Mouse (Mus musculus): ENCODE data around the gene Clasp2. TPM values are rescaled to one million over a fixed set of nuclear protein-coding genes. Genes with fewer than 3 reads are reported as not detected.

Gene Clasp2
- total and polyA plus RNA-seq, 3 experiments: 28.7 to 209 (median 30.8) TPM

DNA sequence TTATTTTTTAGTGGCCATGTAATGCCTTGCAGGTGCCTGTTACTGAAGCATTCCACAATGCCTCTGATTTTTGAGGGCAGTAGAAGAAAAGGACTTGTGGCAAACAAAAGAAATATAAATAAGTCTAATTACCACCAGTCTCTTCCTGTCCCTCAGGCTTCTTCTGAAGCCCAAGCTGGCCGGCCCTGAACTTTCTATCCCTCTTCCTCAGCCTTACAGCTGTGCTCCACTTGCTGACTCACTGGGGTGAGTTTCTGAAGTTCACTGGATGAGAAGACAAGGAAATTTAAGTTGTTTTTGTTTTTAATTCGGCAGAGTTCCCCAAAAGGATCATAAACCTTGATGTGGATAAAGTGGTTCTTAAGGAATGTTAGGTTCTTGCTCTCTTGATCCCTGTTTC, 74.6 kb downstream of the Clasp2 start:
- TF ChIP-seq CHD1 (IDR thresholded peaks at IDR 0.05; ENCODE audit: low read depth, low read length): no peak
- no peak for TF ChIP-seq POLR2A (IDR thresholded peaks at IDR 0.05; ENCODE audit: control insufficient read depth in 1 of 2, insufficient read depth in 1 of 2, low read depth in 1 of 2, low read length in 2 of 2, poor library complexity in 1 of 2)
- TF ChIP-seq TCF12 (IDR thresholded peaks at IDR 0.05; ENCODE audit: low read depth, low read length): no peak
- no peak for TF ChIP-seq POLR2AphosphoS2 (IDR thresholded peaks at IDR 0.05; ENCODE audit: low read length)
- TF ChIP-seq TAL1 (IDR thresholded peaks at IDR 0.05; ENCODE audit: low read length): no peak
- TF ChIP-seq USF1 (IDR thresholded peaks at IDR 0.05; ENCODE audit: low read depth, low read length): no peak
- H3K27ac ChIP-seq (ENCODE audit: control insufficient read depth, low read depth, low read length): no peak overlapping the region
- no peak for DNase-seq (ENCODE audit: low read depth, low spot score)
- peaks cover 0 to 3% of the 10 kb centered on the region in 2 experiments; a peak in 2 of 4 replicates for H3K36me3 ChIP-seq (ENCODE audit: control insufficient read depth in 1 of 2, insufficient read depth in 2 of 2, low read length in 2 of 2)
- H3K9me3 ChIP-seq (replicated peaks; ENCODE audit: insufficient read depth, low read length): no peaks in the 10 kb centered on the region
- no peaks in the 10 kb centered on the region; the same call in 1 of the 2 replicates for H3K79me2 ChIP-seq (ENCODE audit: control insufficient read depth, insufficient read depth, low read length, poor library complexity)
- no peaks in the 10 kb centered on the region for H3K4me1 ChIP-seq (ENCODE audit: control insufficient read depth in 1 of 2, insufficient read depth in 2 of 2, low read length in 2 of 2)
- H3K4me3 ChIP-seq (ENCODE audit: control insufficient read depth in 1 of 2, insufficient read depth in 1 of 2, low read depth in 2 of 2, low read length in 2 of 2): no peak overlapping the region
- no peak overlapping the region for H3K9ac ChIP-seq (ENCODE audit: control insufficient read depth, low read depth, low read length, poor library complexity, severe bottlenecking)
- no peaks in the 10 kb centered on the region for H3K27me3 ChIP-seq (ENCODE audit: control insufficient read depth in 1 of 2, insufficient read depth in 2 of 2, low read length in 2 of 2)

DNA sequence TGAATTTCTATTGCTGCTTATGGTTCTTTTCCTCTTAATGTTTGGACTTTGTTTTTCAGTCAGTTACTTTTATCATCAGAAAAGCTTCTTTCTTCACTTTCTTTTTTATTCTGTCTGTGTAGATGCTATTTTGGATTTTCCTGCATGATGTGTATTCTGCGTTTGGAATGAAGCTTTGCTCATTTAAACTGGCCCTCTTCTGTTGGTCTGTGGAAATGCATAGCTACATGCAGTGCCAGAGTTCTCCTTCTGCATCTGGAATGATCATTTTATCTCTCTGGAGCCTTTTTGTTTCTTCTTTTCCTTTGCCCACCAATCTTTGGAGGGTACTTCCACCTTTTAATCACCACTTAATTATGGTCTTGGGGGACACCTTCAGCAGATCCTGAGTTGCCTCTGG, 80.9 kb downstream of the Clasp2 start:
- H3K4me1 ChIP-seq (ENCODE audit: control insufficient read depth in 1 of 2, insufficient read depth in 2 of 2, low read length in 2 of 2): no peaks in the 10 kb centered on the region
- DNase-seq (ENCODE audit: low read depth, low spot score): no peak
- TF ChIP-seq MYB (IDR thresholded peaks at IDR 0.05; ENCODE audit: low read depth, low read length): no peak
- TF ChIP-seq CTCF (IDR thresholded peaks at IDR 0.05 in 2 of 3, conservative IDR thresholded peaks at IDR 0.05 in 1 of 3; ENCODE audit: control insufficient read depth in 1 of 3, insufficient read depth in 1 of 3, low read depth in 2 of 3, low read length in 3 of 3, poor library complexity in 1 of 3, severe bottlenecking in 1 of 3): peak in 1 of 3 experiments; percentile 8; a peak in 1 of 6 replicates

GRCm38 (mm10) chr9:113828719-113829118, 87.4 kb downstream of the Clasp2 start:
- Histone ChIP-seq H3K9ac (ENCODE audit: control insufficient read depth, low read depth, low read length, poor library complexity, severe bottlenecking) (no peak overlapping the region), H3K79me2 (ENCODE audit: control insufficient read depth, insufficient read depth, low read length, poor library complexity) (no peaks in the 10 kb centered on the region), H3K4me3 (ENCODE audit: control insufficient read depth in 1 of 2, insufficient read depth in 1 of 2, low read depth in 2 of 2, low read length in 2 of 2) (no peak overlapping the region), H3K36me3 (ENCODE audit: control insufficient read depth in 1 of 2, insufficient read depth in 2 of 2, low read length in 2 of 2) (peaks cover 0 to 1% of the 10 kb centered on the region in 2 experiments; a peak in 1 of 4 replicates), H3K9me3 (replicated peaks; ENCODE audit: insufficient read depth, low read length) (no peaks in the 10 kb centered on the region), H3K27ac (ENCODE audit: control insufficient read depth, low read depth, low read length) (no peak overlapping the region), H3K4me1 (ENCODE audit: control insufficient read depth in 1 of 2, insufficient read depth in 2 of 2, low read length in 2 of 2) (no peaks in the 10 kb centered on the region), H3K27me3 (ENCODE audit: control insufficient read depth in 1 of 2, insufficient read depth in 2 of 2, low read length in 2 of 2) (no peaks in the 10 kb centered on the region)
- TF ChIP-seq POLR2A (IDR thresholded peaks at IDR 0.05; ENCODE audit: control insufficient read depth in 1 of 2, insufficient read depth in 1 of 2, low read depth in 1 of 2, low read length in 2 of 2, poor library complexity in 1 of 2): no peak
- TF ChIP-seq CHD1 (IDR thresholded peaks at IDR 0.05; ENCODE audit: low read depth, low read length): no peak
- no peak for TF ChIP-seq GATA1 (IDR thresholded peaks at IDR 0.05; ENCODE audit: low read depth, low read length)
- no peak for TF ChIP-seq USF1 (IDR thresholded peaks at IDR 0.05; ENCODE audit: low read depth, low read length)
- no peak for TF ChIP-seq E2F4 (IDR thresholded peaks at IDR 0.05; ENCODE audit: borderline replicate concordance, low read depth, low read length)
- no peak for TF ChIP-seq MAZ (IDR thresholded peaks at IDR 0.05; ENCODE audit: low read depth, low read length)
- TF ChIP-seq CHD2 (IDR thresholded peaks at IDR 0.05; ENCODE audit: low read length): no peak
- no peak for TF ChIP-seq ZMIZ1 (IDR thresholded peaks at IDR 0.05; ENCODE audit: low read depth, low read length)
- TF ChIP-seq ZKSCAN1 (IDR thresholded peaks at IDR 0.05; ENCODE audit: low read depth, low read length): no peak
- TF ChIP-seq MXI1 (IDR thresholded peaks at IDR 0.05; ENCODE audit: low read depth, low read length): no peak
- TF ChIP-seq MEF2A (IDR thresholded peaks at IDR 0.05; ENCODE audit: extremely low read depth, insufficient replicate concordance, low read depth, low read length, poor library complexity, severe bottlenecking): no peak
- no peak for TF ChIP-seq RCOR1 (IDR thresholded peaks at IDR 0.05; ENCODE audit: low read depth, low read length)
- TF ChIP-seq POLR2AphosphoS2 (IDR thresholded peaks at IDR 0.05; ENCODE audit: low read length): no peak
- no peak for DNase-seq (ENCODE audit: low read depth, low spot score)

More for the DNA sequence above, 80.9 kb downstream of the Clasp2 start:
- no peak overlapping the region for H3K9ac ChIP-seq (ENCODE audit: control insufficient read depth, low read depth, low read length, poor library complexity, severe bottlenecking)
- no peak overlapping the region for H3K4me3 ChIP-seq (ENCODE audit: control insufficient read depth in 1 of 2, insufficient read depth in 1 of 2, low read depth in 2 of 2, low read length in 2 of 2)
- H3K27ac ChIP-seq (ENCODE audit: control insufficient read depth, low read depth, low read length): no peak overlapping the region
- no peaks in the 10 kb centered on the region for H3K27me3 ChIP-seq (ENCODE audit: control insufficient read depth in 1 of 2, insufficient read depth in 2 of 2, low read length in 2 of 2)
- no peaks in the 10 kb centered on the region for H3K9me3 ChIP-seq (replicated peaks; ENCODE audit: insufficient read depth, low read length)
- H3K79me2 ChIP-seq (ENCODE audit: control insufficient read depth, insufficient read depth, low read length, poor library complexity): no peaks in the 10 kb centered on the region
- H3K36me3 ChIP-seq (ENCODE audit: control insufficient read depth in 1 of 2, insufficient read depth in 2 of 2, low read length in 2 of 2): peaks cover 0 to 3% of the 10 kb centered on the region in 2 experiments; a peak in 2 of 4 replicates

Data from MEL (cell line).